Mouse (Mus musculus) lung, postnatal 25 days (tissue): Measurements from ENCODE around the gene Ier5l.

Source experiments
- DNase-seq: peaks from one replicate; pipeline ENCODE4 v3.0.0; 2022; ENCODE audit warnings: low spot score

The Ier5l gene

DNA sequence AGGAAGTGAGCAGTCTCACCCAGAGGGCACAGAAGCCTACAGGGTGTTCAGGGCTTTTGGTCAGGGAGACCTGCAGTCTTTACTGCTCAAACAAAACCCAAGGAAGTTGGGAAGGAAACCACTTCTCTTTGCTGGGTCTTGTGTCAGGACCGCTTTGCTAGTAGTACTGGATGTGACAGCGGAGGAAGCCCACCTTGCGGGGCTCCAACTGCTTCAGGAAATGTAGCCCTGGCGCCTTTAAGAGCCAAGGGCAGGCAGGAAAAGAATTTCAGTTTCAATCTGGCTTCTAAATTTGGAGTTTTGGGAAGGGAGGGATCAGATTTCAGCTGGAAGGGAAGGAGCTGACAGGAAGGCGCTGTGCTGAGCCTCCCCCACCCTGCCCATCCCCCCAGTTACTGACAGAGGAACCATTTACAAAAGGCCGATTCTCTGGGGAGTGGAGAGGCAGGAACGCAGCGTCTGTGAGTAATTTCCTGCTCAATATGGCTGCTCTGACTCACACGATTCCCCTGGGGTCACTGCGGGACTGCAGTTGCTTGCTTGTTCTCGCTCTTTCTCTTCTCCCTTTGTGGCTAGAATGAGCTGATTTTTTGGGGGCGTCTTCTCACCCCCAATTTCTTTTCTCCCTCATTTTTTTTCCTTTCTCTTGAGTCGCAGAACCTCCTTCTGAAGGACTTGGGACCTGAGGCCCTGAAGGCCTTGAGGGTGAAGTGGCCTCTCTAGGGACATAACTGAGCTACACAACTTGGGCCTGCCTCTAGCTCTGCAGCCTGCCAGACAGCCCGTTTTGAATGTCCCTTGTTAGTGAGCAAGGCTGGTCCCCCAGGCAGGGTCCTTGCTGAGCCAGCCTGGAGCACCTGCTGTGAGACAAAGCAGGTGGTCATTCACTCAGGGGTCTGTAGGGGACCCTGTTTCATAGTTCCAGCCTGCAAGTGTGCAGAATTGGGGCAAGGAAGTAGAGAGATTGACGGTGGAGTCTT is 32.2 kb downstream of the Ier5l start:
- DNase-seq, result peak; percentile 89

DNA sequence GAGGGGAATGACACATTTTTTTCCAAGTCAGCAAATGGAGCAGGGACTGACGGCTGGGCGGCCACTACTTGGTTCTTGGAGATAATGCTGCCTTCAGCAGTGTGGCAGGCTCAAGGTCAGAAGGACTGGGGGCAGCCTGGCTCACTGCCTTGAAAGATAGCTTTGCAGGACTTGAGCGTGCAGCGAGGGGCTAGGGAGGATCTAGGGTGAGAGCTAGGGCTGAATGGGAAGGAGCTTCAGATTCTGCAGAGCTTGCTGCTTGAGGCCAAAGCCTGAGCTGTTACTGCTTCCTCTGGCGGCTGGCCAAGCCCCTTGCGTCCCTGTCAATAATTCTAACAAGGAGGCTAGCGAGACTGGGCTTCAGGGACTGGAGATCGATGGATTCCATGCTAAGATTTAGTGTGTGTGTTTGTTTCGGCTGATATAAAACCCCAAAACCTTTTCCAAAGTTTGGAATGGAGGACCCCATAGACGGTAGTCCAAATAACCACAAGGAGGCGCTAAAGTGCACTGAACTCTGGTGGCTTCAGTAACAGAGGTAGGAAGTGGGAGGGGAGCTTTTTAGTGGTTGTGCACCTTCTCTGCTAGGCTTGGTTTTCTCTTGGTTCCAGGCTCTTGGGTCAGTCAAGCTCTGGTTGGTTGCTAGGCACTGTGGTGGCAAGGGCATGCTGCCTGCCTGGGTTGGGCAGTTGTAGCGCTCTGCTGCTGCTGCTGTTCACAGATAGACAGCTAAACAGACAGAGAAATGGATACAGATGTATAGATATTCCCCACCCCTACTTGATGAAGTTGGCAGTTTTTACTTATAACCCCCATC is 33.1 kb downstream of the Ier5l start:
- peak; percentile 89 for DNase-seq

DNA sequence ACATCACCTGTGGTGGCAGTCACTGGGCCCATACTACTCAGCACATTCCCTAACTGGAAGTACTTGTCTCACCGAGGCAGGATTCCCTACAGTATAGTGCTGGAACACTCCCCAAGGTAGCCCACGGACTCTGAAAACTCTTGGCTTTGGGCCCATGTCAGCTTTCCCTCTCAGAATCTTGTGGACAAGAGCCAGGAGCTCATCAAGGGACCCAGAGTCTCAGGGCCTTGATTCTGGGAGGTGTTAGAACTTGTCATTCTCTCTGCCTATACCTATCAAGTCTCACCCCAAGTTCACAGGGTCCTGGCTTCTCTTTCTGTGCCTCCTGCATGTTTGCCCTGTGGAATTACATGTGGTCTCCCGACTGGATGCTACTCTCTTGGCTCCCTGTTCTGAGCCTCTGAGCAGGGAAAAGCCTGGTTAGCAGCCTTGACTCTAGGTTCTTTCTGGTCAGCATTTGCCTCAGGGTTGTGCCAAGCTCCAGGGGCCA is 33.8 kb downstream of the Ier5l start:
- no peak for DNase-seq

GRCm38 (mm10) chr2:30439631-30440030 is 34.4 kb downstream of the Ier5l start:
- no peak for DNase-seq

DNA sequence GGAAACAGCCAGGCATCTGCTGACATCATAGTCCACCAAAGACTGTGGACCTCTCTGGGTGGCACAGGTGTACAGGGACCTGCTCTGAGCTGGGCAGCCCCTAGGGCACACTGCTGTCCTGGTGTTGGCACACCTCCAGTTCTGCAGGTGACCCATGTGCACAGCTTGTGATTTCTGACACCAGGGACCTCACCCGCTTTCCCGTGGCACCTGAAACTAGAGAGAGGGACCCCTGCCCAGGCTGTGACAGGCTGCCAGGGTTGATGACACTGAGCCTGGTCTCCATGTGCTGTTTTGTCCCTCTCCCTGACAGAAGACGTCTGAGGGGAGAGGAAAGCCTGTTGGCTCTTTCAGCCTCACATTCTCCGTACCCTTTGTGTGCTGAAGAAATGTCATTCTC is 36.2 kb downstream of the Ier5l start:
- DNase-seq, result no peak

DNA sequence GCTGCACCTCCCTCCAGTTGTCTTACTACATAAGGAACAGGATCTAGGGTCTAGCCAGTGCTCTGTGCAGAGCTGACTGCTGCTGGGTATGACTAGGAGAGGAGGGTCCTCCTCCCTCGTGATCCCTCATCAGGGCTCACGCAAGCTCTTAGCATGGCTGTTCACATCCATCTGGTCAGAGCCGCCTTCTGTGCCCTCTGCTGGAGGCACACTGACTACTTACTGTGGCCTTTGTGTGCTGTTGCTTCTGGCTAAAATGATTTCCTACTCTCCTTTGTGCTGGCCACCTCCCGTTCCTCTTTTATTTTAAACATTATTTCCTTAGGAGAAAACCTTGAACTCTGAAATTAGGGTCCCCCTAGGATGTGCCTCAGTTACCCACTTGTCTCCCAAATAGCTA is 37.2 kb downstream of the Ier5l start:
- DNase-seq, result no peak

- peak; percentile 58 for DNase-seq
These were observed 37.9 kb downstream of the Ier5l start for GRCm38 (mm10) chr2:30436156-30436545.

DNA sequence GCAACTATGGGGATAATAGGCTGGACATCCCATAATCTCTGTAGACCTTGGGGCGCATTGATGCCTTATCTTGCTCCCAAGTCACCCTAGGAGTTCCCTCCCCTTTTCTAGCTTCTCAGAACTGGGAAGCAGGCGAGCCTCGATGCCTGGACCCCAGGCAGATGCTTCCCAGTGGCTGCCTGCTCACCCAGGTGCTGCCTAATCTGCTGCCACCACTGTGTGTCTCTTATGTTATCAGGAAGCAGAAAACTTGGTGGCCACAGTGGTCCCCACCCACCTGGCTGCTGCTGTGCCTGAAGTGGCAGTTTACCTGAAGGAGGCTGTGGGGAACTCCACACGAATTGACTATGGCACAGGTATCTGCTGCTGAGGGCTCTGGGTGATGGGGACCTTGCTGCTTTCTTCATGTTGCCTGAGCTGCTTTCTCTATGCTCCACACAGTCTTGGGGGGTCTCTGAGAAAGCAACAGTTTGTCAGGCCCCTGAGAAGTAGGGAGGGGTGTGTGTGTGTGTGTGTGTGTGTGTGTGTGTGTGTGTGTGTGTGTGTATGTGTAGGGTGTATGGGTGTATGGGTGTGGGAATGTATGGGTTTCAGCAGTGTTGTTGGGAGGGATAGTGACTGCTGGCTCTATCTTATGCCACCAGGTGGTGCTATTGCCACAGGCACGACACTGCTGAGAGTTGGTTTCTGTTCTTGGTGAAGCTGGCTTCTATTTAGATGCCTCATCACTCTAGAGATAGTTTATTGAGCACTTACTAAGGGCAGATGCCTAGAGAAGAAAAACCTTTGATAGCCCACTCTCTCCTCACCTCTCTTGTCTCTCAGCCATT is 38.5 kb downstream of the Ier5l start:
- DNase-seq, result peak; percentile 74

DNA sequence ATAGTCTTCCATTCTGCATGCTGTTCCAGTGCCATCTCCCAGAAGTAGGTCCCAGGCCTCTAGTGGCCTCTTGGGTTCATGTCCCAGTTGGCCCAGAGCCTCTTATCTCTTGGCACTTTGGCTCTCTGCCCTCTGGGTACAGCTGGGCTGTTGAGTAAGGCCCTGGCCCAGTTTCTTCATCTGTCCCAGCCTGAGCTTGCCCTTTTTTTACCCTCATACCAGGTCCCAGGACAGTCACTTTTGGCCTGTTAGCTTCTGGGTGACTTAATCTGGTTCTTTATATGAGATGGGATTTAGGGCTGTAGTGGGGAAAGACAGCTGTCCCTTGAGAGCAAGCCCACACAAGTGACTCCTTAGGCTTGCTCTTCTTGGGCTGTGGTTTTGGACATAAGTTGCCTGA is 44.9 kb downstream of the Ier5l start:
- DNase-seq, result peak; percentile 49
